Mouse (Mus musculus) heart, adult 2 months (tissue): ENCODE measurements around the gene Apoh.

ENCODE experiments used
- CTCF ChIP-seq: fragments of 200-600 bp; IDR thresholded peaks from 2 replicates; pipeline ENCODE4 v1.8.1; 2022; ENCODE audit warnings: antibody characterized with exemption, mild to moderate bottlenecking, moderate library complexity
- EP300 ChIP-seq: fragments of 200-500 bp; IDR thresholded peaks from 2 replicates; pipeline ENCODE4 v1.6.1; 2011; ENCODE audit warnings: low read depth, low read length, control low read depth; ENCODE audit not compliant: insufficient read depth

- TF ChIP-seq CTCF (peak; percentile 100), EP300 (no peak)
Observed at GRCm38 (mm10) chr11:108449811-108450210, 106.7 kb downstream of the Apoh start.
